In the genomic region with DNA sequence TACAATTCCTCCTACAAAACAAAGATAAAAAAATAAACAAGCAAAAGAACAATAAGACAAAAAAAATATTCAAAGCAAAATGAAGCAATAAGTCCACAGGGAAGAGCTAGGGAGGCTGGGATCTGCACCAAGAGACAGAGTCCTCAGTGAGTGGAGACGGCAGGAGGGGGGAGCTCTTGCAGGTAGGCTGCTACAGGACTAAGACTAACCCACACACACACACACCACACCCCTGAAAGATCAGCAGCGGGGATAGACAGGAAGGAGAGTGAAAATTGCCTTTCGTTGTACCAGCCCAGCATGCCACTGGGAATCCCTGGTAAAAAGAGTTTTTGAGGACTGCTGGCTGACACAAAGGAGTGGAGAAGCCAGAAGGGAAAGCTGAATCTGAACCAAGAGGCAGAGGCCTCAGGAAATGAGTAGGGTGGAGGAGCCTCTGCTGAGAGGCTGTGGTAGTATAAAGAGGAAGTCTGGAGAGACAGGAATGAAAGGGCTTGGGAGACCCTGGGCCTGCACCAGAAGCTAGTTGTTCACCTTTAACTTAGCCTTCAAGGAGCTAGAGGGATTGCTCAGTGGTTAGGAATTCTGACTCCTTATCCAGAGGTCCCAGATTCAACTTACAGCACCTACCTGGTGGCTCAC, we compare ENCODE assay signal across 15 mouse cellular contexts. TPM values are rescaled to one million over a fixed set of nuclear protein-coding genes. Genes with fewer than 3 reads are reported as not detected.
DNase-seq lines count a peak whose midpoint lies in the region; ATAC-seq and TF ChIP-seq lines count a peak whose summit lies in the region.
"Had no signal": no experiment of that assay in that cellular context is flagged by ENCODE, and none has a peak within 500 bp of the region (broad histone marks: within the 10 kb centered on the region; RNA-seq: fewer than 3 reads in every experiment).

No protein-coding gene starts in this region.

- ATAC-seq in stomach, embryonic 16.5 days (ENCODE audit: insufficient read depth, low FRiP score), result no peak
- ATAC-seq in stomach, postnatal 0 days (ENCODE audit: low FRiP score, low TSS enrichment), result no peak
- ATAC-seq in heart, postnatal 0 days (ENCODE audit: insufficient read depth, low read depth), result no peak
- peak; percentile 87 for ATAC-seq in megakaryocyte progenitor cell, adult 5-6 weeks (replicated peaks; ENCODE audit: poor library complexity)
- ATAC-seq: CD4-positive, CD25-positive, alpha-beta regulatory T cell, adult 4 months had no signal

- H3K4me1 ChIP-seq in heart, embryonic 10.5 days, result 0 out of 2 replicates have a peak, but pooled peaks cover 3% of the 10 kb centered on the region
- no peaks in the 10 kb centered on the region for H3K4me1 ChIP-seq in stomach, embryonic 16.5 days (ENCODE audit: control insufficient read depth, insufficient read depth, low read length)
- no peaks in the 10 kb centered on the region for H3K4me1 ChIP-seq in stomach, postnatal 0 days (replicated peaks; ENCODE audit: control insufficient read depth, insufficient read depth)
- H3K4me1 ChIP-seq in heart, postnatal 0 days (ENCODE audit: control insufficient read depth, insufficient read depth), result peaks cover 3% of the 10 kb centered on the region; the same call in 1 of the 2 replicates

- DNase-seq in heart, embryonic 10.5 days (ENCODE audit: low spot score), result no peak
- no peak for DNase-seq in heart, postnatal 4 days
- no peak for DNase-seq in stomach, postnatal 0 days (ENCODE audit: low spot score)
- DNase-seq in heart, postnatal 0 days (ENCODE audit: low spot score), result no peak
- DNase-seq in spleen, postnatal 4 days (ENCODE audit: low spot score in 2 of 2), result no peak
- no peak for DNase-seq in embryo, embryonic 9.5 days (ENCODE audit: extremely low spot score)
- DNase-seq: adrenal gland, postnatal 14 days; cerebellum, adult 8-10 months; kidney, postnatal 14 days; spleen, adult 18-20 months; thymus, postnatal 25 days had no signal

- WGBS in heart, embryonic 10.5 days, result 48% methylated on average over 3 of the region's 3 CpGs
- 49% methylated on average over 3 of the region's 3 CpGs for WGBS in stomach, embryonic 16.5 days
- 69% methylated on average over 3 of the region's 3 CpGs for WGBS in stomach, postnatal 0 days
- 52% methylated on average over 3 of the region's 3 CpGs for WGBS in heart, postnatal 0 days

- no peaks in the 10 kb centered on the region for H3K27me3 ChIP-seq in heart, embryonic 10.5 days (ENCODE audit: insufficient read depth, poor library complexity, severe bottlenecking)
- no peaks in the 10 kb centered on the region for H3K27me3 ChIP-seq in stomach, embryonic 16.5 days (ENCODE audit: control insufficient read depth, insufficient read depth, low read length)
- no peaks in the 10 kb centered on the region for H3K27me3 ChIP-seq in stomach, postnatal 0 days (ENCODE audit: control insufficient read depth, insufficient read depth, low read length)
- H3K27me3 ChIP-seq in heart, postnatal 0 days (ENCODE audit: control insufficient read depth, insufficient read depth, low read length), result no peaks in the 10 kb centered on the region

- no peak for TF ChIP-seq EP300 in stomach, postnatal 0 days (optimal IDR thresholded peaks at IDR 0.05)
- TF ChIP-seq EP300 in heart, postnatal 0 days (IDR thresholded peaks at IDR 0.05; ENCODE audit: low read depth), result no peak

- H3K9me3 ChIP-seq in heart, embryonic 10.5 days, result no peaks in the 10 kb centered on the region
- no peaks in the 10 kb centered on the region for H3K9me3 ChIP-seq in stomach, embryonic 16.5 days (replicated peaks; ENCODE audit: control insufficient read depth, low read length)
- H3K9me3 ChIP-seq in stomach, postnatal 0 days (ENCODE audit: control insufficient read depth, low read length), result no peaks in the 10 kb centered on the region
- no peaks in the 10 kb centered on the region for H3K9me3 ChIP-seq in heart, postnatal 0 days (replicated peaks; ENCODE audit: control insufficient read depth, low read length)

- TF ChIP-seq CTCF in stomach, postnatal 0 days (IDR thresholded peaks at IDR 0.05; ENCODE audit: low read depth), result no peak
- no peak for TF ChIP-seq CTCF in heart, postnatal 0 days (IDR thresholded peaks at IDR 0.05; ENCODE audit: low read depth)

- H3K9ac ChIP-seq in stomach, embryonic 16.5 days (ENCODE audit: low read length), result 0 out of 2 replicates have a peak overlapping the region, but pooled peaks have one; percentile 16
- H3K9ac ChIP-seq in stomach, postnatal 0 days (ENCODE audit: low read length), result no peak overlapping the region
- H3K9ac ChIP-seq in heart, postnatal 0 days (replicated peaks; ENCODE audit: low read depth, low read length), result no peak overlapping the region

- no peak overlapping the region for H3K4me2 ChIP-seq in stomach, embryonic 16.5 days (ENCODE audit: low read depth, low read length)
- H3K4me2 ChIP-seq in stomach, postnatal 0 days (replicated peaks; ENCODE audit: low read depth), result no peak overlapping the region
- no peak overlapping the region for H3K4me2 ChIP-seq in heart, postnatal 0 days (ENCODE audit: low read depth, low read length)

- H3K27ac ChIP-seq in heart, embryonic 10.5 days, result peak overlapping the region; percentile 65
- no peak overlapping the region for H3K27ac ChIP-seq in stomach, embryonic 16.5 days (ENCODE audit: low read length)
- H3K27ac ChIP-seq in stomach, postnatal 0 days (replicated peaks), result no peak overlapping the region
- H3K27ac ChIP-seq in heart, postnatal 0 days (ENCODE audit: low read depth), result peak overlapping the region; percentile 1; the same call in 1 of the 2 replicates

- H3K36me3 ChIP-seq in heart, embryonic 10.5 days, result peaks cover 24% of the 10 kb centered on the region
- peaks cover 2% of the 10 kb centered on the region; the same call in 1 of the 2 replicates for H3K36me3 ChIP-seq in stomach, embryonic 16.5 days (ENCODE audit: control insufficient read depth, insufficient read depth, low read length)
- no peaks in the 10 kb centered on the region for H3K36me3 ChIP-seq in stomach, postnatal 0 days (ENCODE audit: control insufficient read depth, insufficient read depth, low read length)
- peaks cover 19% of the 10 kb centered on the region for H3K36me3 ChIP-seq in heart, postnatal 0 days (replicated peaks; ENCODE audit: control insufficient read depth, insufficient read depth, low read length)

- no peak overlapping the region for H3K4me3 ChIP-seq in heart, embryonic 10.5 days
- no peak overlapping the region for H3K4me3 ChIP-seq in stomach, embryonic 16.5 days (replicated peaks; ENCODE audit: low read length)
- H3K4me3 ChIP-seq in stomach, postnatal 0 days (ENCODE audit: low read depth, low read length), result no peak overlapping the region
- H3K4me3 ChIP-seq in heart, postnatal 0 days (ENCODE audit: low read depth, low read length), result no peak overlapping the region
- H3K4me3 ChIP-seq: erythroblast, embryonic 14.5 days had no signal

RNA-seq across cellular contexts. Expression of gene Ppp6r2, which starts 28.5 kb away (rescaled TPM):
- polyA plus RNA-seq in heart, embryonic 10.5 days (2016; fragmentation: Nextera tagmentation; extraction: Ambion mirVana), result 12.4 and 23.5 TPM in 2 replicates
- total RNA-seq in heart, postnatal 4 days (2021), result 10 to 100 TPM; 51.4 to 54.7 TPM
- polyA plus RNA-seq in stomach, embryonic 16.5 days (2015; fragmentation: Nextera tagmentation; extraction: Ambion mirVana), result 20.2 and 24.4 TPM in 2 replicates
- polyA plus RNA-seq in stomach, postnatal 0 days (2015; fragmentation: Nextera tagmentation; extraction: Ambion mirVana), result 16.2 and 17.2 TPM in 2 replicates
- 65.1 and 98.4 TPM in 2 replicates for total RNA-seq in heart, postnatal 0 days (2014; rRNA removed; ENCODE audit: low replicate concordance)
- 27.4 and 27.7 TPM in 2 replicates for polyA plus RNA-seq in heart, postnatal 0 days (2015; fragmentation: Nextera tagmentation; extraction: Ambion mirVana)
- total RNA-seq in megakaryocyte progenitor cell, adult 5-6 weeks (2015), result 8.5 and 11.8 TPM in 2 replicates
- total RNA-seq in megakaryocyte progenitor cell, adult 5-6 weeks (2017), result 9.8 and 11.2 TPM in 2 replicates

RNA-seq across cellular contexts. Expression of gene Dennd6b, which starts 43.6 kb away (rescaled TPM):
- polyA plus RNA-seq in heart, embryonic 10.5 days (2016; fragmentation: Nextera tagmentation; extraction: Ambion mirVana), result 23.1 and 23.5 TPM in 2 replicates
- total RNA-seq in heart, postnatal 4 days (2021), result 10 to 100 TPM in 1 of 2 experiments, 1 to 10 TPM in 1; 8.7 to 10.3 TPM
- 13.4 and 15.0 TPM in 2 replicates for polyA plus RNA-seq in stomach, embryonic 16.5 days (2015; fragmentation: Nextera tagmentation; extraction: Ambion mirVana)
- polyA plus RNA-seq in stomach, postnatal 0 days (2015; fragmentation: Nextera tagmentation; extraction: Ambion mirVana), result 4.1 and 5.3 TPM in 2 replicates
- 15.2 and 19.2 TPM in 2 replicates for total RNA-seq in heart, postnatal 0 days (2014; rRNA removed; ENCODE audit: low replicate concordance)
- polyA plus RNA-seq in heart, postnatal 0 days (2015; fragmentation: Nextera tagmentation; extraction: Ambion mirVana), result 14.5 and 14.8 TPM in 2 replicates
- total RNA-seq in megakaryocyte progenitor cell, adult 5-6 weeks (2015), result 1.6 and 2.4 TPM in 2 replicates
- total RNA-seq in megakaryocyte progenitor cell, adult 5-6 weeks (2017), result 1.3 and 2.5 TPM in 2 replicates

RNA-seq across cellular contexts. Expression of gene Plxnb2, which starts 59.3 kb away (rescaled TPM):
- 106 and 117 TPM in 2 replicates for polyA plus RNA-seq in heart, embryonic 10.5 days (2016; fragmentation: Nextera tagmentation; extraction: Ambion mirVana)
- 100 to 1,000 TPM; 132 to 137 TPM for total RNA-seq in heart, postnatal 4 days (2021)
- polyA plus RNA-seq in stomach, embryonic 16.5 days (2015; fragmentation: Nextera tagmentation; extraction: Ambion mirVana), result 153 and 178 TPM in 2 replicates
- polyA plus RNA-seq in stomach, postnatal 0 days (2015; fragmentation: Nextera tagmentation; extraction: Ambion mirVana), result 75.2 and 85.9 TPM in 2 replicates
- total RNA-seq in heart, postnatal 0 days (2014; rRNA removed; ENCODE audit: low replicate concordance), result 153 and 199 TPM in 2 replicates
- 51.6 and 54.5 TPM in 2 replicates for polyA plus RNA-seq in heart, postnatal 0 days (2015; fragmentation: Nextera tagmentation; extraction: Ambion mirVana)
- total RNA-seq in megakaryocyte progenitor cell, adult 5-6 weeks (2015), result 12.1 and 12.6 TPM in 2 replicates
- 9.3 and 14.5 TPM in 2 replicates for total RNA-seq in megakaryocyte progenitor cell, adult 5-6 weeks (2017)

Comparison
In these comparisons a context has a peak if more than half of its experiments do, and no peak if none do; other contexts are left out.
1. H3K27ac ChIP-seq: peak in heart, embryonic 10.5 days (single experiment) and heart, postnatal 0 days (single experiment); none in stomach, embryonic 16.5 days (single experiment) and stomach, postnatal 0 days (single experiment).